Mouse (Mus musculus): ENCODE results near the gene Nkain1. TPM values are rescaled to one million over a fixed set of nuclear protein-coding genes. Genes with fewer than 3 reads are reported as not detected.

Gene Nkain1
- polyA plus RNA-seq, 1 experiment from 2014 or later: 0.13 TPM

DNA sequence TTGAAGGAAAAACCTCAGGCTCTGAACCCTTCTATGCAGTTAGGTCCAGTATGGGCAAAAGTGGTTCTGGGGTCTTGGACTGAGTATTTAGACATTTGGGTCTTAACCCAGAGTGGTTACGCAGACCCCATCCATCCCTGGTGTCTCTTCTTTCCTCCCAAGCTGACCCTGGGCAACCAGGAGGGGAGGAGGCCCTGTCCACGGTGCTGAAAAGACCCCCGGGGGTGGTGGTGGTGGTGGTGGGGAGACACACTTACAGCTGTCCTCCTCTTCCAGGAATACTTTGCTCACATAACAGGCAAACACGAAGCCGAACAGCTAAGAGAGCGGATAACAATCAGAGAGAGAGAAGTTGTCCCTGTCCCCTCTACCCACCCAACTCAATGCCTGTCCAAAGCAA lies 41.6 kb downstream of the Nkain1 start:
- DNase-seq (ENCODE audit: low spot score) (no peak), ATAC-seq (no peak)
- no peak for TF ChIP-seq CTCF (IDR thresholded peaks at IDR 0.05)
- TF ChIP-seq EP300 (IDR thresholded peaks at IDR 0.05): no peak
- no peaks in the 10 kb centered on the region for H3K27me3 ChIP-seq (replicated peaks; ENCODE audit: insufficient read depth, low read length)
- H3K9me3 ChIP-seq (ENCODE audit: low read length): no peaks in the 10 kb centered on the region
- H3K27ac ChIP-seq (ENCODE audit: low read length): no peak overlapping the region
- H3K4me2 ChIP-seq (replicated peaks; ENCODE audit: low read depth, low read length): no peak overlapping the region
- H3K4me1 ChIP-seq (ENCODE audit: insufficient read depth, low read depth, low read length): no peaks in the 10 kb centered on the region
- 55% methylated on average over 6 of the region's 6 CpGs for WGBS
- H3K4me3 ChIP-seq (ENCODE audit: low read depth, low read length): no peak overlapping the region
- no peak overlapping the region for H3K9ac ChIP-seq (replicated peaks; ENCODE audit: low read depth)
- no peaks in the 10 kb centered on the region for H3K36me3 ChIP-seq (ENCODE audit: insufficient read depth, low read length)

DNA sequence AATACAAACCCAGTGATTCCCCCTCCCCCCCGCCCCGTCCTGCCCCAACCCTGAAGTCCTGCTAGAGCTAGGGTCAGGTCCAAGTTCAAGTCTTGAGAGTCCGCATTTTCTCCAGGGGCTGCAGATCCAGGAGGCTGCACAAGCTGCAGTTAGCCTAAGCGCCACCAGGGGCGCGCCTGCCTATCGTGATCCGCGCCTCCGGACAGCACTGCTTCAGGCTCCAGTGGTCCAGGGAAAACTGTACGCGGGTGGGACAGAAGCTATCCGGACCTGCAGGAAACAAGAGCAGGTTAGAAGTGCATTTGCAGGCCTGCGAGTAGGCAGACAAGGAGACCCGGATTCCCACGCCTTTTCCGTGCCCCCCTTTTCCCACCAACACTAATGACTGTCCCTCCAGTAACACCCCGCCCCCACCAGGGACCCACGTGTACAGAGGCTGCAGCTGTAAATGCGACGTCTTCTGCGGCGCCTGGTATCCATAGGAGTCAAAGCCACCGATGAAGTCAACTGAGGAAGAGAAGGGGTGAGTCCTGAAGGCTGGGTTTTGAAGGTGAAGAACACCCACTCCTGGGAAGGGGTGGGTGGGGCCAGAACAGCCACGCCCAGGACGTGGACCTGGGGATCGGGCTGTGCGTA lies 42.2 kb downstream of the Nkain1 start:
- Histone ChIP-seq H3K4me3 (ENCODE audit: low read depth, low read length) (no peak overlapping the region), H3K9me3 (ENCODE audit: low read length) (no peaks in the 10 kb centered on the region), H3K4me1 (ENCODE audit: insufficient read depth, low read depth, low read length) (no peaks in the 10 kb centered on the region), H3K9ac (replicated peaks; ENCODE audit: low read depth) (no peak overlapping the region), H3K36me3 (ENCODE audit: insufficient read depth, low read length) (no peaks in the 10 kb centered on the region), H3K27me3 (replicated peaks; ENCODE audit: insufficient read depth, low read length) (no peaks in the 10 kb centered on the region), H3K4me2 (replicated peaks; ENCODE audit: low read depth, low read length) (peak overlapping the region; percentile 44), H3K27ac (ENCODE audit: low read length) (no peak overlapping the region)
- DNase-seq (ENCODE audit: low spot score) (peak; percentile 70), ATAC-seq (peak; percentile 69)
- whole genome bisulfite sequencing: 17% methylated on average over 28 of the region's 28 CpGs
- TF ChIP-seq EP300 (IDR thresholded peaks at IDR 0.05) (no peak), CTCF (IDR thresholded peaks at IDR 0.05) (peak; percentile 86)

DNA sequence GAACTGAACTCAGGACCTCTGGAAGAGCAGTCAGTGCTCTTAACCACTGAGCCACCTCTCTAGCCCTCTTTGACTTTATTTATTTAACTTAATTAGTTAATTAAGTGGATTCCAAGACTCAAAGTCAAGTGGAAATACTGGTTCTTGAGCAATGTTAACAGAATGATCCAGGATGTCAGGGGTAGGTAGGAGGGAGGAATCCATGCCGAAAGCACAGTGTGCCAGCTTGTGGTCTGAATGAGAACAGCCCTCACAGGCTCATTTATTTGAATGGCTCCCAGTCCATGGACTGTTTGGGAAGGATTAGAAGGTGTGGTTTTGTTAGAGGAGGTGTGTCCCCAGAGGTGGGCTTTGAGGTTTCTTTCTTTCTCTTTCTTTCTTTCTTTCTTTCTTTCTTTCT lies 46.2 kb downstream of the Nkain1 start:
- peak; percentile 55 for DNase-seq (ENCODE audit: low spot score)
- Histone ChIP-seq H3K4me2 (replicated peaks; ENCODE audit: low read depth, low read length) (no peak overlapping the region), H3K27me3 (replicated peaks; ENCODE audit: insufficient read depth, low read length) (no peaks in the 10 kb centered on the region), H3K36me3 (ENCODE audit: insufficient read depth, low read length) (no peaks in the 10 kb centered on the region), H3K9ac (replicated peaks; ENCODE audit: low read depth) (no peak overlapping the region), H3K4me3 (ENCODE audit: low read depth, low read length) (no peak overlapping the region), H3K4me1 (ENCODE audit: insufficient read depth, low read depth, low read length) (no peaks in the 10 kb centered on the region), H3K27ac (ENCODE audit: low read length) (no peak overlapping the region), H3K9me3 (ENCODE audit: low read length) (no peaks in the 10 kb centered on the region)
- 0 out of 2 replicates have a peak, but pooled peaks have one; percentile 32 for ATAC-seq
- 63% methylated on average over 1 of the region's 1 CpGs for WGBS
- peak; percentile 26; the same call in 1 of the 2 replicates for TF ChIP-seq CTCF (IDR thresholded peaks at IDR 0.05)
- 0 out of 2 replicates have a peak, but pooled peaks have one; percentile 23 for TF ChIP-seq EP300 (IDR thresholded peaks at IDR 0.05)

DNA sequence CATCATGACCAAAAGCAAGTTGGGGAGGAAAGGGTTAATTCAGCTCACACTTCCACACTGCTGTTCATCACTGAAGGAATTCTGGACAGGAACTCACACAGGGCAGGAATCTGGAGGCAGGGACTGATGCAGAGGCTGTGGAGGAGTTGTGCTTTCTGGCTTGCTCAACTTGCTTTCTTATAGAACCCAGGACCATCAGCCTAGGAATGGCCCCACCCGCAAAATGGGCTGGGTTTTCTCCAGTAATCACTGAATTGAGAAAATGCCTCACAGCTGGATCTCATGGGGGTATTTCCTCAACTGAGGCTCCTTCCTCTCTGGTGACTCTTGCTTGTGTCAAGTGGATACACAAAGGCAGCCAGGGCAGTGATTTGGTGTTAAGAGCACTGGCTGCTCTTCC lies 48.9 kb downstream of the Nkain1 start:
- DNase-seq (ENCODE audit: low spot score) (no peak), ATAC-seq (no peak)
- no peak overlapping the region for H3K9ac ChIP-seq (replicated peaks; ENCODE audit: low read depth)
- no peak overlapping the region for H3K4me2 ChIP-seq (replicated peaks; ENCODE audit: low read depth, low read length)
- no peak for TF ChIP-seq CTCF (IDR thresholded peaks at IDR 0.05)
- no peak for TF ChIP-seq EP300 (IDR thresholded peaks at IDR 0.05)
- H3K27ac ChIP-seq (ENCODE audit: low read length): no peak overlapping the region
- no peaks in the 10 kb centered on the region for H3K36me3 ChIP-seq (ENCODE audit: insufficient read depth, low read length)
- 38% methylated on average over 1 of the region's 1 CpGs for WGBS
- no peak overlapping the region for H3K4me3 ChIP-seq (ENCODE audit: low read depth, low read length)
- no peaks in the 10 kb centered on the region for H3K4me1 ChIP-seq (ENCODE audit: insufficient read depth, low read depth, low read length)
- no peaks in the 10 kb centered on the region for H3K9me3 ChIP-seq (ENCODE audit: low read length)
- no peaks in the 10 kb centered on the region for H3K27me3 ChIP-seq (replicated peaks; ENCODE audit: insufficient read depth, low read length)

DNA sequence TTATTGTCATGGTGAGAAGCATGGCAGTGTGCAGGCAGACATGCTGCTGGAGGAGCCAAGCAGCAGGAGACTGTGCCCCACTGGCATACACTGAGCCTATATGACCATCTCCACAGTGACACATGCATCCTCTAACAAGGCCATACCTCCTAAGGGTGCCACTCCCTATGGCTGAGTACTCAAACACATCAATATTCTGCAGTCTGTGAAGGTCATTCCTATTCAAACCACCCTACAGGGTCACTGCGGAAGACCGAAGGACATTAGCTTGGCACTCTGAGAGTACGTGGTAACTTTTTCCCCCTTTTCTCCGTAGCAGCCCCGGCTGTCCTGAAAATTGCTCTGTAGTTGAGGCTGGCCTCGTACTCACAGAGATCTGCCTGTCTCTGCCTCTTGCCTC lies 52.5 kb downstream of the Nkain1 start:
- Histone ChIP-seq H3K4me1 (ENCODE audit: insufficient read depth, low read depth, low read length) (no peaks in the 10 kb centered on the region), H3K27ac (ENCODE audit: low read length) (no peak overlapping the region), H3K36me3 (ENCODE audit: insufficient read depth, low read length) (no peaks in the 10 kb centered on the region), H3K4me2 (replicated peaks; ENCODE audit: low read depth, low read length) (no peak overlapping the region), H3K9ac (replicated peaks; ENCODE audit: low read depth) (no peak overlapping the region), H3K9me3 (ENCODE audit: low read length) (no peaks in the 10 kb centered on the region), H3K27me3 (replicated peaks; ENCODE audit: insufficient read depth, low read length) (no peaks in the 10 kb centered on the region), H3K4me3 (ENCODE audit: low read depth, low read length) (no peak overlapping the region)
- DNase-seq (ENCODE audit: low spot score) (no peak), ATAC-seq (no peak)
- TF ChIP-seq CTCF (IDR thresholded peaks at IDR 0.05) (no peak), EP300 (IDR thresholded peaks at IDR 0.05) (no peak)
- 91% methylated on average over 6 of the region's 6 CpGs for WGBS

DNA sequence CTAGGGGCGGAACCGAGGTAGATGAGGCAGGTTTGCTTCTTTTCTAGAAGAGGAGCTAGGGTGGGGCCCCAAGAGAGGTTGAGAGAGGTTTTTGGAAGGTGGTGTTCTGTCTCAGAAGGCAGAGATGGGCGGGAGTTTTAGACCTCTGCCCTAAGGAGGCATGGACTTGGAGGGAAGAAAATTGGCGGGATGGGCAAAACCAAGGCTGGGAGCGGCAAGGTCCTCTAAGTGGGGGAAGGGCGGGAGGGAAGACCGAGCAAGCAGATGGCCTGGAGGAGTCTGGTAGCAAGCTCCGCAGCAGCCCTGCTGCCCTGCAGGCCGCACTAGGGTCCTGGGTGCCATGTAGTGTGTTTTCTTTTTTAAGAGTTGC lies 53.5 kb downstream of the Nkain1 start:
- WGBS: under 1% methylated on average over 8 of the region's 9 CpGs
- Histone ChIP-seq H3K27me3 (replicated peaks; ENCODE audit: insufficient read depth, low read length) (no peaks in the 10 kb centered on the region), H3K9me3 (ENCODE audit: low read length) (no peaks in the 10 kb centered on the region), H3K27ac (ENCODE audit: low read length) (no peak overlapping the region), H3K4me1 (ENCODE audit: insufficient read depth, low read depth, low read length) (no peaks in the 10 kb centered on the region), H3K9ac (replicated peaks; ENCODE audit: low read depth) (no peak overlapping the region; the same call in 1 of the 2 replicates), H3K36me3 (ENCODE audit: insufficient read depth, low read length) (no peaks in the 10 kb centered on the region), H3K4me2 (replicated peaks; ENCODE audit: low read depth, low read length) (peak overlapping the region; percentile 88), H3K4me3 (ENCODE audit: low read depth, low read length) (peak overlapping the region; percentile 64)
- no peak for DNase-seq (ENCODE audit: low spot score)
- peak; percentile 46 for ATAC-seq
- TF ChIP-seq EP300 (IDR thresholded peaks at IDR 0.05) (no peak), CTCF (IDR thresholded peaks at IDR 0.05) (no peak)
